Mouse (Mus musculus) liver, embryonic 12.5 days (tissue): Measurements from ENCODE around the gene Olfr64. TPM values are rescaled to one million over a fixed set of nuclear protein-coding genes. Genes with fewer than 3 reads are reported as not detected.
A peak's percentile ranks its signal among the peaks of the same experiment; 100 is the strongest.

Experiments
- ATAC-seq: fragments of 200-750 bp; cut with Nextera tagmentation; 2 replicates; pipeline ENCODE4 v1.8.0; 2017; ENCODE audit warnings: moderate number of reproducible peaks, mild to moderate bottlenecking, moderate library complexity
- H3K27ac ChIP-seq: fragments of 300-500 bp; sonication (generic); 2 replicates; pipeline ENCODE4 v1.5.1; 2016; ENCODE audit warnings: mild to moderate bottlenecking
- H3K27me3 ChIP-seq: fragments of 300-500 bp; sonication (generic); replicated peaks from 2 replicates; pipeline ENCODE4 v1.6.1; 2016; ENCODE audit warnings: mild to moderate bottlenecking, moderate library complexity
- H3K36me3 ChIP-seq: fragments of 300-500 bp; sonication (generic); 2 replicates; pipeline ENCODE4 v1.6.1; 2016; ENCODE audit warnings: mild to moderate bottlenecking, moderate library complexity
- H3K4me1 ChIP-seq: fragments of 300-500 bp; sonication (generic); 2 replicates; pipeline ENCODE4 v1.6.1; 2016
- H3K4me2 ChIP-seq: fragments of 300-500 bp; sonication (generic); 2 replicates; pipeline ENCODE4 v1.6.1; 2016; ENCODE audit warnings: mild to moderate bottlenecking, moderate library complexity
- H3K4me3 ChIP-seq: fragments of 300-500 bp; sonication (generic); 2 replicates; pipeline ENCODE4 v1.5.1; 2016; ENCODE audit warnings: mild to moderate bottlenecking, moderate library complexity
- H3K9ac ChIP-seq: fragments of 300-500 bp; sonication (generic); 2 replicates; pipeline ENCODE4 v1.6.1; 2016; ENCODE audit warnings: mild to moderate bottlenecking, moderate library complexity
- H3K9me3 ChIP-seq: fragments of 300-500 bp; sonication (generic); replicated peaks from 2 replicates; pipeline ENCODE4 v1.6.1; 2016; ENCODE audit warnings: mild to moderate bottlenecking, moderate library complexity
- WGBS: fragments of 180-500 bp; shearing (Covaris S2); methylation state at CpG from one replicate; pipeline ENCODE4 v1.1.7; 2016; ENCODE audit not compliant: insufficient replicate concordance; 5-methylcytosine and 5-hydroxymethylcytosine counted together
- polyA plus RNA-seq: library from polyadenylated mRNA; unstranded; fragments of >200 nt; fragmentation: Nextera tagmentation; extraction: Ambion mirVana; gene quantifications from 2 replicates; pipeline ENCODE4 v1.2.1, GENCODE M21; 2016

Olfr64 gene
- polyA plus RNA-seq, 1 experiment from 2014 or later: not detected

DNA sequence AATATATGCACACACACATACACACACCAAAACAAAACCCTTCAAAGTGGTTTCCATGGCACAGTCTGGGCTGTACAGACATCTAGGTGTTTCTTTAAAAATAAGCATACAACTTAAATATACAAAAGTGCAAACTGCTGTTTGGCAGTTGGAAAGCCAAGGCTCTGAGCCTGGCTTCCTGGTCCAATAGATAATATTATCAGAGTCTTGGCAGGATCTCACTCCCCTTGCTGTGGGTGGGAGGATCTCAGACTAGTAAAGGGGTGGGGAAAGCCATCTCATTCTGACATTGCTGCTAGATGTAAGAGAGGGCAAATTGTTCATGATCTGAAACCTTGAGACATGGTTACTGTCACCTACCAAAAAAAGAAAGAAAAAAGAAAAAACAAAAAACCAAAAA lies 23.6 kb downstream of the Olfr64 start:
- Histone ChIP-seq H3K9me3 (no peaks in the 10 kb centered on the region), H3K4me3 (0 out of 2 replicates have a peak overlapping the region, but pooled peaks have one; percentile 3), H3K27ac (peak overlapping the region; percentile 97), H3K27me3 (no peaks in the 10 kb centered on the region), H3K4me1 (peaks cover 70% of the 10 kb centered on the region), H3K9ac (peak overlapping the region; percentile 71), H3K4me2 (peak overlapping the region; percentile 52), H3K36me3 (no peaks in the 10 kb centered on the region)
- ATAC-seq: peak; percentile 89

DNA sequence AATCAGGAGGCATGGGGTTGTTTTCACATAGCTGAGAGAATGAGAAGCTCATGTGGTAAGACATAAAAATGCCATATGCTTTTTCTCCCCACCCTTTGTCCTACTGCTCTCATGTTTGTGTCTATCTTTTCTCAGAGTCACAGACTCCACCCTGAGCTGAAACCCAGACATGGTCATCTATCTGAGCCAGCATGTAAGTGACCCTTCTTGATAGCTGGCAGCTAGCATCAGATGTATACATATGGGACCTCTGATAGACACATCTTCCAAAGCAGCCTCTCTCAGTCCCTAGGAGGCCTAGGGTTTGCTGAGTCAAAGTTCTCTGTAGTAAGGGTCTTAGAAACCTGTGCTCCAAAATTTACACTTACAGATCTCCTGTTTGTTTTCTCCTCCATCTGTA lies 28.6 kb downstream of the Olfr64 start:
- Histone ChIP-seq H3K27me3 (no peaks in the 10 kb centered on the region), H3K36me3 (no peaks in the 10 kb centered on the region), H3K4me1 (peaks cover 81% of the 10 kb centered on the region), H3K4me2 (peak overlapping the region; percentile 54), H3K9me3 (no peaks in the 10 kb centered on the region), H3K9ac (peak overlapping the region; percentile 74), H3K4me3 (peak overlapping the region; percentile 33), H3K27ac (peak overlapping the region; percentile 98)
- peak; percentile 93 for ATAC-seq

DNA sequence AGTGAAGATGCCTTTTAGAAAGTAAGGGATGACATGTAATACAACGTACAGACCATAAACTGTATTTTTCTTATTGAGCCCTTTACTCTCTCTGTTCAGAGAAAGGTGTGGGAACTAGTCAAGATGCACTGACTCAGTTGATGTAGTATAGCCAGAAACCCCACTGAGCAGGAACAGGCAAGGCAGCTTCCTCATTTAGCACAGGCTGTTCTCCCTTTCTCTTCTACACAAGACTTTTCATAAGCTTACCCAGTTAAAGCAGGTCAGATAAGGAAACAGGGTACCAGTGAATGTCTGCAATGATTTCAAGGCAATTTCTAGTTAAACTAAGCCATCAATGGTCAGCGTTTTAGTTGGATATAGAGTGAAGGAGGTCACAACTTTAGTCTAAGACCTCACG lies 32.8 kb downstream of the Olfr64 start:
- Histone ChIP-seq H3K4me2 (peak overlapping the region; percentile 51), H3K4me3 (no peak overlapping the region; the same call in 1 of the 2 replicates), H3K27ac (peak overlapping the region; percentile 97), H3K4me1 (peaks cover 72% of the 10 kb centered on the region), H3K9ac (peak overlapping the region; percentile 67), H3K27me3 (no peaks in the 10 kb centered on the region), H3K9me3 (no peaks in the 10 kb centered on the region), H3K36me3 (no peaks in the 10 kb centered on the region)
- 34% methylated on average over 3 of the region's 3 CpGs for WGBS
- no peak for ATAC-seq

DNA sequence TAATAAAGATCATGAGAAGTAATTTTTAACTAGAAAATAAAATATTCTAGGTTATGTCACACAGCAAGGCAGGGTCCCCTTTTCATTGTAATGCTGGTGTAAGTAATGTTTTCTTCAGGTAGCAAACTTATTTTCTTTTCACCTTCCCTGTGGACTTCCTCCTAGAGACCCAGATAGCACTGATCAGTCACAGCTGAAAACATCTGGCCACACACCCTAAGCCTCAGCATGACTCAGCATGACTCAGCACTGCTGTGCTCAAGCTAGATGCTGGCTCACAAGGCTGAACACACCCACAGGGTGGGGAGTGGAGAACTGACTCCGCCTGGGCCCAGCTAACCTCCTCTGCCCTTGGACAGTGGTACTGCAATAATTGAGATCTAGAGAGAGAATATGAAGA lies 33.4 kb downstream of the Olfr64 start:
- Histone ChIP-seq H3K9me3 (no peaks in the 10 kb centered on the region), H3K27me3 (no peaks in the 10 kb centered on the region), H3K9ac (peak overlapping the region; percentile 74), H3K27ac (peak overlapping the region; percentile 97), H3K4me3 (no peak overlapping the region; the same call in 1 of the 2 replicates), H3K36me3 (no peaks in the 10 kb centered on the region), H3K4me1 (peaks cover 67% of the 10 kb centered on the region), H3K4me2 (peak overlapping the region; percentile 51)
- ATAC-seq: peak; percentile 84
- WGBS: 6% methylated on average over 1 of the region's 1 CpGs

DNA sequence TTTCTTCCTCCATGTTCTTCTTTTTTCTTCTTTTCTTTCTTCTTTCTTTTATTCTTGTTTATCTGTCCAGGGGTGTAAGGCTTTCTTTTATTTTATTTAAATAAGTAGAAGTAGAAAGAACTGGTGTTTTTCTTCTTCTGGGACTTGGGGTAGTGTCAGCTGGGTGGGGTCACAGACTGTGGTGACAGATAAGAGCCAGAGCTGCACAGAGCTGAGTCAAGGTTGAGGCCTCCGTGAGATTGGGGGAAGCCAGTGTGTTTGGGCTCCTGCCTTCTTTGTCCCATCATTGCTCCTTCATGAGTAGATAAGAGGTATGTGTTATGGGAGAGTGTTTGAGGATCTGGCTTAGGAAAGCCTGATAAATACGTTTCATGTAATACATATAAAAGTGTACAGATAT lies 35.2 kb downstream of the Olfr64 start:
- no peaks in the 10 kb centered on the region for H3K27me3 ChIP-seq
- no peaks in the 10 kb centered on the region for H3K9me3 ChIP-seq
- peak overlapping the region; percentile 81 for H3K9ac ChIP-seq
- H3K4me2 ChIP-seq: peak overlapping the region; percentile 63
- peak overlapping the region; percentile 97 for H3K27ac ChIP-seq
- peaks cover 67% of the 10 kb centered on the region for H3K4me1 ChIP-seq
- H3K4me3 ChIP-seq: peak overlapping the region; percentile 20; the same call in 1 of the 2 replicates
- H3K36me3 ChIP-seq: no peaks in the 10 kb centered on the region
- ATAC-seq: peak; percentile 93
- WGBS: 13% methylated on average over 2 of the region's 2 CpGs

DNA sequence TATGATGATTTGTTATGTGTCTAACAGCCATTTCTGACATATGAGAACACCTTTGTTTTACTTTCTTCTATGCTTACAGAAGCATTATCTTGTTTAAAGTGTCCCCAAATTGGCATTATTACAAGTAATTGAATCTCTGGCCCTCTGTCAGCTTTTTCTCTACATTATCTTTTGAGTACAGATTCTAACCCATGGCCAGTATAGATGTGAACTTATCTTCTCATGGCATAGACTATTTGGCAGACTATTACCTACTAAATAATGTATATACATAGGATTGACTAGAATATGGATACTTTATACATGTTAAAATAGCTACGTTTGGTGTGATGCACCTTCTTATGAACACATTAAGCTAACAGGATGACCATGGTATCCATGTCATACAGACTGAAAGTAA lies 39.6 kb downstream of the Olfr64 start:
- Histone ChIP-seq H3K4me3 (no peak overlapping the region), H3K36me3 (no peaks in the 10 kb centered on the region), H3K9me3 (no peaks in the 10 kb centered on the region), H3K27me3 (no peaks in the 10 kb centered on the region), H3K27ac (peak overlapping the region; percentile 86), H3K9ac (peak overlapping the region; percentile 48), H3K4me1 (peaks cover 60% of the 10 kb centered on the region), H3K4me2 (peak overlapping the region; percentile 19; the same call in 1 of the 2 replicates)
- peak; percentile 25; the same call in 1 of the 2 replicates for ATAC-seq
- WGBS: 42% methylated on average over 1 of the region's 1 CpGs

DNA sequence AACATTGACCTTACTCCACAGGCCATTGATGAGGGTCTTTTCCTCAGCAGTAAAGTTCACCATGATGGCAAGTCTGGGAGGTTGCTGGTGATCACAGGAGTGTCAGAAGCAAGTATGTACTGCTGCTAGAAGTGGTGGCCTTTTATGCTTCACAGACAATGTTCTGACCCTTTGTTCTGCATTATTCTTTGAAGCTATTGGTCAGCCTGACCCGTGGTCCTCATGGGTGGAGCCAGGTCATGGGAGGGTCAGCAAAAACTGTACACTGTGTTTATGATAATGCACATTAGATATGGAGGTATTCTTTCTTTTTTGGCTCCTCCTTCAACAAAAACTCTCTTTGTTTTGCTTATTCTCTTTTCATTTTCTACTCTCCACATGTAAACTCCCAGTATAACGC lies 41.2 kb downstream of the Olfr64 start, which contains the start of gene Hbb-y:
TSS of gene Hbb-y (minus strand) at position 127 of the 400 bp plus-strand sequence.
- H3K36me3 ChIP-seq: no peaks in the 10 kb centered on the region
- 0 out of 2 replicates have a peak within 1 kb of the TSS, but pooled peaks have one; percentile 4 for H3K4me2 ChIP-seq
- WGBS: 48% methylated on average over 2 of the region's 2 CpGs
- H3K27ac ChIP-seq: peak within 1 kb of the TSS; percentile 86
- peak; percentile 47 for ATAC-seq
- H3K9me3 ChIP-seq: no peaks in the 10 kb centered on the region
- H3K9ac ChIP-seq: peak within 1 kb of the TSS; percentile 45
- H3K4me3 ChIP-seq: no peak within 1 kb of the TSS
- H3K27me3 ChIP-seq: no peaks in the 10 kb centered on the region
- peaks cover 62% of the 10 kb centered on the region for H3K4me1 ChIP-seq

DNA sequence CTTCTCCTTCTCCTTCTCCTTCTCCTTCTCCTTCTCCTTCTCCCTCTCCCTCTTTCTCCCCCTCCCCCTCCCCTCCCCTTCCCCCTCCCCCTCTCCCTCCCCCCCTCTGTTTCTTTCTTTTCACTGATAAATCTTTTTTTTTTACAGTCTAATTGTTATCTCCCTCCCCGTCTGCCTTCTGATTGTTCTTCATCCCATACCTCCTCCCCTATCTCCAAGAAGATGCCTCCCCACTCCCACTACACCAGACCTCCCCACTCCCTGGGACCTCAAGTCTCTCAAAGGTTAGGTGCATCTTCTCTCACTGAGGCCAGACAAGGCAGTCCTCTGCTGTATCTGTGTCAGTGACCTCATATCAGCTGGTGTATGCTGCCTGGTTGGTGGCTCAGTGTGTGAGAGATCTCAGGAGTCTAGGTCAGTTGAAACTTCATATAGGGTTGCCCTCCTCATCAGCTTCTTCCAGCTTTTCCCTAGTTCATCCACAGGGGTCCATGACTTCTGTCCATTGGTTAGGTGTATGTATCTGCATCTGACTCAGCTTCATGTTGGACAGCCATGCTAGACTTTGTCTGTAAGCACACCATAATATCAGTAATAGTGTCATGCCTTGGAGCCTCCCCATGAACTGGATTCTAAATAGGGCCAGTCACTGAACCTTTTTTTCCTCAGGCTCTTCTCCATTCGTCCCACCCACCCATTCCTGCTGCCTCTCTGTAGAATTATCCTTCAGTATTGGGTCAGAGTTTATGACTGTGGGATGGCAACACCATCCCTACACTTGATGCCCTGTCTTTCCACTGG lies 49.6 kb downstream of the Olfr64 start:
- peak; percentile 75 for ATAC-seq
- peaks cover 62% of the 10 kb centered on the region for H3K4me1 ChIP-seq
- H3K9ac ChIP-seq: peak overlapping the region; percentile 57
- H3K4me3 ChIP-seq: no peak overlapping the region
- peak overlapping the region; percentile 81 for H3K27ac ChIP-seq
- WGBS: 28% methylated on average over 1 of the region's 2 CpGs
- H3K4me2 ChIP-seq: peak overlapping the region; percentile 38
- no peaks in the 10 kb centered on the region for H3K27me3 ChIP-seq
- H3K36me3 ChIP-seq: no peaks in the 10 kb centered on the region
- no peaks in the 10 kb centered on the region for H3K9me3 ChIP-seq

DNA sequence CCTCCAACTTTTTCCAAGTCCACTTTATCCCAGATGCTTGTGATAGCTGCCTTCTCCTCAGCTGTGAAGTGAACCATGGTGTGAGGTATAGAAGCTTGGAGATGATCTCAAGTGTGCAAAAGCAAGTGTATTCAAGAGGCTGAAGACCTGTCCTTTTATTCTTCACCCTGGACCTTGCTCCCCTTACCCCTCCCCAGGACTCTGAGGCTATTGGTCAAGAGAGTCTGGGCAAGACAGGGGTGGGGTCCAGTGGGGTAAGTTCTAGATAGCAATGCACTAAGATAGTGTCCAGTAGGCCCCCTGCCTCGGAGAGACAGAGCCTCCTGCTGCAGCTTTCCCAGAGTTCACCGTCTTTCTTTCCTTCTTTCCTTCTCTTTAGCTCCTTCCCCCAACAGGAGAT lies 51.3 kb downstream of the Olfr64 start, which contains the start of gene Hbb-bh1:
TSS of gene Hbb-bh1 (minus strand) at position 131 of the 400 bp plus-strand sequence.
- 38% methylated on average over 2 of the region's 2 CpGs for WGBS
- Histone ChIP-seq H3K9ac (peak within 1 kb of the TSS; percentile 45), H3K36me3 (no peaks in the 10 kb centered on the region), H3K4me1 (peaks cover 50% of the 10 kb centered on the region), H3K4me2 (peak within 1 kb of the TSS; percentile 27), H3K27me3 (no peaks in the 10 kb centered on the region), H3K27ac (peak within 1 kb of the TSS; percentile 74), H3K4me3 (no peak within 1 kb of the TSS), H3K9me3 (no peaks in the 10 kb centered on the region)
- peak; percentile 57 for ATAC-seq

DNA sequence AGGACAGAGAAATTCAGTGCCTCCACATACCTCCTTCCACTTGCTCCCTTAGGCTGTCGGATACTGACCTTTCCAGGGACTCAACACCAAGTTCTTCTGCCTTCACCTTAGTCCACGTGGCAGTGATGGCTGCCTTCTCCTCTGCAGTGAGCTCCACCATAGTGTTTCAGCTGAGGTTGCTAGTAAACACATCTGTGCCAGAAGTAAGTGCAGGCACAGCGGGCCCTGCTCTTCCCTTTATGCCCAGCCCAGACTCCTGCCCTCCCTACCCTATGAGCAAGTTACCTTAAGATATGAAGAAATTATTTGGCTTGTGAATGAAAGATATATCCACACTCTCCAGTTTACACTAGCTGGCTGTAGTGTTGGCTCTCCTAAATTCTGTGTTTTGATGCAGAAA lies 54.0 kb downstream of the Olfr64 start, which contains the start of gene Hbb-bh2:
TSS of gene Hbb-bh2 (minus strand) at position 253 of the 400 bp plus-strand sequence.
- Histone ChIP-seq H3K36me3 (no peaks in the 10 kb centered on the region), H3K27me3 (no peaks in the 10 kb centered on the region), H3K4me1 (peaks cover 44% of the 10 kb centered on the region), H3K9ac (peak within 1 kb of the TSS; percentile 36), H3K27ac (peak within 1 kb of the TSS; percentile 84), H3K4me3 (no peak within 1 kb of the TSS), H3K4me2 (peak within 1 kb of the TSS; percentile 21), H3K9me3 (no peaks in the 10 kb centered on the region)
- peak; percentile 31 for ATAC-seq
- 61% methylated on average over 3 of the region's 3 CpGs for WGBS
